Mouse (Mus musculus): ENCODE measurements at regions not wholly inside any gene's neighbourhood (a gene's known extent, or its start where the extent isn't known, plus 50 kb on each side); places are given as distances from the start of the nearest gene placed in this dataset. TPM values are rescaled to one million over a fixed set of nuclear protein-coding genes. Genes with fewer than 3 reads are reported as not detected.

Small RNA genes lying in the stretch of these regions (microRNA-seq; reads per million reads assigned to microRNA genes)
- not detected for gene Gm23304
